Mouse (Mus musculus): ENCODE measurements around the gene Lrrn4. TPM values are rescaled to one million over a fixed set of nuclear protein-coding genes. Genes with fewer than 3 reads are reported as not detected.

The Lrrn4 gene
- polyA plus RNA-seq, 2 experiments from 2014 or later: 0.51 to 1.0 TPM

DNA sequence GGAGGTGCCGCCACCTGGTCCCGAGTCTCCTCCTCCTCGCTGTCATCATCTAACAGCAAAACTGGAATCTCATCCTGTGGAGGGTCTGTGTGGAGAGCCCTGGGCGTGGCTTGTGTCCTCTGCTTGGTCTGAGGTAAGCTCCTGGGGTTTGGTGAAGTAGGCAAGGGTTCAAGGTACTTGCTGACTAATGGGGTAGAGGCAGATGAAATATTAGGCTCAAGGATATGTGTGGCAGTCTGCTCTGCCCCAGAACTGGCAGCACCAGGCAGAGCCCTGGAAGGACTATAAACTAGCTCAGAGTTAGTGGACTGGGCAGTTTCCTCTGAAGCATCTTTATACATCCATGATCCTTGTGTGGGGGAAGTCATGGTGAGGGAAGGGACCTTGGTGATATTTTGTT is 10.4 kb downstream of the Lrrn4 start:
- ATAC-seq: no peak

DNA sequence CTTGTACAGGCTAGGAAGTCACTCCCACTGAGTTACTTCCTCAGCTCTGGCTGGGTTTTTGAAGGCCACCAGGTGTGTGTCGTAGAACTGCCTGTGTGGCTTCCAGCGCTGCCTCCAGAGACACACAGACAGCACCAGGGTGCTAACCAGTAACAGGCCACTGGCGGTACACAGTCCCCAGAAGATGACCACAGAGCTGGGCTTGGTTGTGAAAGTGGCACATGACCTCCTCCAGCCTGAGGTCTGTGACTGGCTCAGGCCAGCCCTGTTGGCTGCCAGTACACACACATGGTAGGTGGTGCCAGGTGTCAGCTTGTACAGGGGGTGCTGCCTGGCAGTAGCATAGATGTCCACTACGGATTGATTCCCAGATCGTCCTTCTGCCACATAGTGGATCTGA is 11.0 kb downstream of the Lrrn4 start:
- no peak for ATAC-seq

DNA sequence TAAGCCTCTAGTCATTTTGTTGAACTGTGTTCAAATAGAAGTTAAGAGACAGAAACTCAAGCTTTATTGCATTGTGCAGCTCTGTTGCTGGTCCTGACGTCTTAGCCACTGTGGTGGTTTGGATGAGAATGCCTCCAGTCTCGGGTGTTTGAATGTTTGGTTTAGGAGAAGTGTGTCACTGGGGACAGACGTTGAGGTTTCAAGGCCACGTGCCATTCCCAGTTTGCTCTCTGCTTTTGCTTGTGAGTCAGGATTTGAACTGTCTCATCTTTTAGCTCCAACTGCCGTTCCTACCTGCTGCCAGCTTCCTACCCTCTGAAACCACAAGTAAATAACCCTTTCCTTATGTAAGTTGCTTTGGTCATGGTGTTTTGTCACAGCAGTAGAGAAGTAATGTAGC is 13.2 kb downstream of the Lrrn4 start:
- ATAC-seq: no peak

DNA sequence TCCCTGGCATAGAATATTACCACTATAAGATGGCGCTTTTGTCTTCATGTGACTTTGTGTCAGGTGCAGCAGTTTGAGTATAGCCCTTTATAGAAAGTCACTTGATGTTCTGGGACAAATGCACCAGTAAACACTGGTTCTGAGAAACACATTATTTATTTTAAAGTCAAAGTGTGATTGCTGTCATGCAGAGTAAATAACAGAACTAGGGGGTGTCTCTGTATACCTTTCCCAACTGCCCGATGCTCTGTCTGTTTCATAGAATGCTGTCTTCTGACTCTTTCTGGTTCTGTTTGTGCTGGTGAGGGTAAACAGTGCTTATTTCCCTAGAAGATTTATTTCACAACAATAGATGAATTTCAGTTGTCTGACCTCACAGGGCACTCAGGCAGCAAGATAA is 17.4 kb downstream of the Lrrn4 start:
- no peak for ATAC-seq

DNA sequence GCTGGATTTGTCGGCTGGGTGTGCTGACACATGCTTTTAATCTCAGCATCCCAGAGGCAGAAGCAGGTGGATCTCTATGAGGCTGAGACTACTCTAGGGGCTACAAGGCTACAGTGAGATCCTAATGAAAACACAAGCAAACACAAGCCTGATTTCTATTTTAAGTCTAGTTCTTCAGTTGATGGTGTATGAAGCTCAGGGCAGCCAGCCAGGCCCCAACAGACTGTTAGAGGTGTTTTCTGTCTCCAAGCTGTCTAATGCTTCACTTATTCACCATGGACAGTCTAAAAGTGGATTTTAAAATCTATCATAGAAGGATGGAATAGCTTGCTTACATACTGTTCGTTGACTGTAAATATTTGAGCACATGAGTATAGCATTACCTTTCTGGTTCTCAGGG is 19.2 kb downstream of the Lrrn4 start:
- no peak for ATAC-seq

DNA sequence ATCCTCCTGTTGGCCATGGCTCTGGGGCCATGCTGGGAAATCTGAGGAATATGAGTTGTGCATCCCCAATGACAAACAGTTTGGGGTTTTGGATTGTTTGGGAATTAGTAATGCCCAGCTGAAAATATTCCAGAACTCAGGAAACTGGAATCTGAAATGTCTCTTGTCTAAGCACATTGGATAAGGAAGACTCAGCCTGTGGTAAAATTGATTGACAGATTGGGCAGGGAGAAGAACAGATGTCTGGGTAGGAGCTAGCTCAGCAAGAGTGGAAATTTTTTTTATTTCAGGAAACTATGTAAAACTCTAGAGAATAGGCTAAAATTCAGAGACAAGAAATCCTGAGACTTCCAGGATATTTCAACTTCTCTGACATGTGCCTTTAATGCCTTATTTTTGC is 20.3 kb downstream of the Lrrn4 start:
- no peak for ATAC-seq

DNA sequence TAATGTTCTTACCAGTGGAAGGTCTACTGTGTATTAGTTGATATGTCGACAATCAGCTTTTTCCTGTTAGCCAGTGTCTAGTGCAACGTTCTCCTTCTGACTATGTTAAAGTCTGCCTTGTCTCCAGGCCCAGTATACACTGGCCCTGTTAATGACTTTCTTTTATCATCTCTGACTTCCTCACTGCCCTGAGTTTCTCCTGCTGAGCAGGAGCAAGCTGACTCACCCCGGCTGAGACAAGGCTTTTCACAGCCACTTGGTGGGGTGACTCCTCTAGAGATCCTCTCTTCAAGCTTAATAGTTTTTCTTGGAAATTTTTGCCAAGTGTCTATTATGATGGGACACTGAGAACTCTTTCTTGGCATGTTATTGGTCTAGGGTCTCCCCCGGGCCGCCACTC is 24.4 kb downstream of the Lrrn4 start:
- no peak for ATAC-seq

DNA sequence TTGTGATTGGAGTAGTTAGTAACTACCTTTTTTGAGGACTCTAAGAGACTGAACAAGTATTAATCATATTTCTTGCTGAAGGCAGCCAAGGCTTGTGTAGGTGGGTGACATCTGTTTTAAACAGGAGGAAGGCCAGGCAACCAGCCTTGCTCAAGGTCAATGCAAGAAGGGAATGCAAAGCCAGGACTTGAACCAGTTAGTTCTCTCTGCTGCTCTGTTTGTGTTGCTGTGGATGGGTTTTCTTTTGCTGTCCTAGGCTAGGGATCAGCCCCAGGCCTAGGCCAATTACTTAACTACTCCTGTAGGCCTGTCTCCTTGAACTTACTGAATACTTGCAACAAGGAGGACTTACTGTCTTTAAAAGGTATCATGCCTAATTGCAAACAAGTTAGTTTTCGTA is 27.6 kb downstream of the Lrrn4 start:
- no peak for ATAC-seq

DNA sequence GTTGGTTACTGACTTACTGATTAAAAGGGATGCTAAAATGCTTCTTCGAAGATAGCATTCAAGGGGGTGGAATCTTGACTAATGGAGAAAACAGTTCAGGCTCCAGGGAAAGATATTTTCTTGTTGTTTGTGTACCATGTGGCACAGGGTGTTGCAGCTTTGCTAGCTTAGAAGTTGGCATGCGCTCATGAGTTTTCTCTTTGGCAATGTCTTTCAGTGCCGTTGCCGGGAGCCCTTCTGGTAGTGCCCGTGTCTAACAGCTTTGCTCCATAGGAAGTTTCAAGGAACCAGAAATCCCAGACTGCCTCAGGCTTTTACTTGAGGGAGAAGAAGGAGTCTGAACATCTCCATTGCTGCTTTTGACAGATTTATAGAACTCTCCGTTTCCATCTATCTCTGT is 31.6 kb downstream of the Lrrn4 start:
- no peak for ATAC-seq

DNA sequence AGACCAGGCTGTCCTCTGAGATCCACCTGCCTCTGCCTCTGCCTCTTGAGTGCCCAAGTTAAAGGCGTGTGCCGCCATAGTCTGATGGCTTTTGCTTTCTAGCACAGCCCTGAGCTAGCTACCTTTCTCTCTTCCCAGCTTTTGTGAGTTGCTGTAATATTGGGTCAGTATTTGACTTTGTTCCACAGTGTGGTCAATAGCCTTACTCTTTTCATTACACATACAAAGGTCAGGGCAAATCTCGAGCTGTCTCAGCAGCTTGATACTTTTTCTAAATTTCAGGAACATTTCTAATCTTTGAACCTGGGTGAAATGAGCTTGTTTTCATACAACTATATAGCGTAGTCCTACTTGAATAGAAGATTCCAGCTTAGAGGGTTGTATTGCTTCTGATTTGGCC is 32.3 kb downstream of the Lrrn4 start:
- no peak for ATAC-seq

DNA sequence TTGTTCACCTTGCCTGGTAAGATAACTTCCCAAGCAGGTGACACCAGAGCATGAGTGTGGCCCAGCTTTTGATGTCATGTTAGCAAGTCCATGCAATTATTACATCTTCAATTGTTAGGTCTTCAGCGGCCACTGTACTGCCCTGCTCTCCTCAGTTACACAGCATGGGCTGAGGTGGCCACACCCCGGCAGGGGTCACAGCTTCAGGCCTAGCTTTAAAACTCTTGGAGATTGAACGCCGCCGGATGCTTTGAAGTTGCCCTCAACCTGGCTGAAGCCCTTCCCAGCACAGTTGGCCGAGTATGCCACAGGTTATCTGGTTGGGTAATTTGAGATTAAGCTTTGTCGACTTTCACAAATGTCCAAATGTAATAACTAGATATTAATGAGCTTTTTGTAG is 33.1 kb downstream of the Lrrn4 start:
- no peak for ATAC-seq

DNA sequence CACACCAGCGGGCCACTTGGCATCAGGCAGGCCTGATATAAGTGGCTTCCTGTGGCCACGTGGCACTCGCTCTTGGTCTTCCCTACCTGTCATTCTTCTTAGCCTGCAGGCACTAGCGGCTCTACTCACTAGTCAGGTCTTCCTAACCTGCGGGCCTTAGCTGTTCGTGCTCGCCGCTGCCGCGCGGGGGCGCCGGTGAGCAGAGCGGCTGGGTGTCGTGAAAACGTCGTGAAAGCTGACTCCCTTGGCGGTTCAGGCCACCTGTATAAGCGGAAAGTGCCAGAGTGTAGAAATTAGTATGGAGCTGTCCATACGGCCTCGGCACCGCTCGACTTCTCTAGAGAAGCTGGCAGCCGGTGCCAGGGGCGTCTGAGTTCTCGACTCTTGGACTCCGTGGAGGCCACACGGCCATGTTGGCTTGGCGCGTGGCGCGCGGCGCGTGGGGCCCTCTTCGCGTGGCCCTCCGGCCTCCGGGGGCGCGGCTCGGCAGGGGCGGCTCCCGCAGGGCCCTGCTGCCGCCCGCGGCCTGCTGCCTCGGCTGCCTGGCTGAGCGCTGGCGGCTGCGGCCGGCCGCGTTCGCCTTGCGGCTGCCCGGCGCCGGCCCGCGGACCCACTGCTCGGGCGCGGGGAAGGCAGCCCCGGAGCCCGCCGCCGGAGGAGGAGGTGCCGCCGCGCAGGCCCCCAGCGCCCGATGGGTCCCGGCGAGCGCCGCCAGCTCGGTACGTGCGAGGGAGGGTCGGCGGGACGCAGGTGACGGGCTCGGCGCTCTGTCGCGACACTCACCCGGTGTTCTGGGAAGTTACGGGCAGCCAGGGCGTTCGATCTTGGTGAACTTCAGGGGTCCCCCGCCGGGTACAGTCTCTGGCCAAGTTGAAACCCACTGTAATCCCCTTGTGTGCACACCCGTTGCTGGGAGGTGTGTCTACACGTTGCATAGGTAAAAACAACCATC is 34.0 kb downstream of the Lrrn4 start, which contains the start of gene Crls1:
Gene Crls1, plus strand, starts transcription at position 260 of the 952 bp plus-strand sequence.
- peak; percentile 86 for ATAC-seq

DNA sequence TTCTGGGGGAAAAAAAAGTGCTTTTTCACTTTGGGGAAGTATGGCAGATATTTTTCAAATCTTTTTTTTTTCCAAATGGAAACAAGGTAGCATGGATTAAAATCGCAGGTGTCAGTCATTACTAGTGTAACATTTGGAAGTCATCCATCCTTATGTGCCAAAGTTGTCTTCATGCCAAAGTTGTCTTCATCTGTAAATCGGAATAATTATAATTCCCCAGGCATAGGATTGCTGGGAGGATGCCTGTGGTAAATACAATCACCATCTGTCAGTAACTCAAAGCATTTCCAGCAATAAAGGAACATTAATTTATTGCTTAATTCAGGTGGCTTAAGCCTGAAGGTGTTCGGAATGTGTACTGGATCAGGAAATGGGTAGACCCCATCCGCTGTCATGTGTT is 39.6 kb downstream of the Lrrn4 start:
- ATAC-seq: no peak

Other genes starting within 250 kb of the Lrrn4 start
- gene Shld1, start 194.0 kb downstream of the Lrrn4 start, polyA plus RNA-seq (2017; shearing (Covaris generic)): 10 to 100 TPM; 36.6 to 38.3 TPM
- under 1 TPM in 1 of 2 experiments, not detected in 1; 0.27 TPM for gene Chgb, start 99.6 kb downstream of the Lrrn4 start, polyA plus RNA-seq (2017; shearing (Covaris generic))
- gene Trmt6, start 64.8 kb downstream of the Lrrn4 start, polyA plus RNA-seq (2017; shearing (Covaris generic)): 10 to 100 TPM; 55.2 to 62.0 TPM
- gene Mcm8, start 64.8 kb downstream of the Lrrn4 start, polyA plus RNA-seq (2017; shearing (Covaris generic)): 1 to 10 TPM; 1.6 to 2.4 TPM
- 1 to 10 TPM; 3.4 to 5.4 TPM for gene Crls1, start 34.2 kb downstream of the Lrrn4 start, polyA plus RNA-seq (2017; shearing (Covaris generic))
- under 1 TPM in 1 of 2 experiments, not detected in 1; 0.22 TPM for gene Fermt1, start 65.0 kb upstream of the Lrrn4 start, polyA plus RNA-seq (2017; shearing (Covaris generic))